Mouse (Mus musculus) liver, adult (tissue): Measurements from ENCODE around the gene Igsf10.

Experiments used
- GATA4 ChIP-seq: IDR thresholded peaks from 2 replicates; pipeline ENCODE4 v1.6.1; 2014; ENCODE audit warnings: mild to moderate bottlenecking, low read length; ENCODE audit not compliant: insufficient replicate concordance

The Igsf10 gene

DNA sequence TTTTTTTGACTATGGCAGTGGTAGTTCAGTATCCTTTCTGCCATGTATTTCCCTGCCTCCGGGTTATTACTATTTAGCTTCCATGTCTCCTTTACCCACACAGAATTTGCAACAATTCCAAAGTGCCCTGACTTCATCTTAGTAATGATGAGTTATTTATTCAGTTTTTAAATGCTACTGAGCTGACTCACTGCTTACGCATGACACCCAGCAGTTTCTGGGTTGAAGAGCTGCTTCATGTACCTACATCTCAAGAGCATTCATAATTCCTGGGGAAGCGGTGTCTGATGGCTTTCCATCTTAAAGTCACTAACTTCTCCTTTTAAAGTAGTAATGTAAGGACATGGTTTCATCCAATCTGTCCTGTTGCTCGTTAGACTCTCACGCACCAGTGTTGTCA, 39.2 kb downstream of the Igsf10 start:
- no peak for TF ChIP-seq GATA4

DNA sequence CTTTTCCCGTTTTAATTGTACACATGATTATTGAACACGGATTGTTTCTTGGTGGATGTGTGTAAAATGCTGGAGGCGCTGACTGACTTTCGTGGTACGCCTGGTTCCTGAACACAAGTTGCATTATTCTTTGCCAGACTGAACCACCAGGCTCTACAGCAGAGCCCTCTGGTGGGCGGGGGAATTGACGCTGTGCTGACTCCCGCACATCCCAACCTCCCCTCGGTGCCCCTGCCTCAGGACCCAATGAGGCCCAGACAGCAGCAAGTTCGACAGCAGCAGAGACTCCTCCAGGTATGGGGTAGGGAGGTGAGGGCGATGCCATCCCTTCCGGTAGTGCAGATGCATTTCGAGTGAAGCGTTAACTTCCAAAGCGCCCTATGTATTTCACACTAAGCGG, 46.5 kb downstream of the Igsf10 start:
- no peak for TF ChIP-seq GATA4

DNA sequence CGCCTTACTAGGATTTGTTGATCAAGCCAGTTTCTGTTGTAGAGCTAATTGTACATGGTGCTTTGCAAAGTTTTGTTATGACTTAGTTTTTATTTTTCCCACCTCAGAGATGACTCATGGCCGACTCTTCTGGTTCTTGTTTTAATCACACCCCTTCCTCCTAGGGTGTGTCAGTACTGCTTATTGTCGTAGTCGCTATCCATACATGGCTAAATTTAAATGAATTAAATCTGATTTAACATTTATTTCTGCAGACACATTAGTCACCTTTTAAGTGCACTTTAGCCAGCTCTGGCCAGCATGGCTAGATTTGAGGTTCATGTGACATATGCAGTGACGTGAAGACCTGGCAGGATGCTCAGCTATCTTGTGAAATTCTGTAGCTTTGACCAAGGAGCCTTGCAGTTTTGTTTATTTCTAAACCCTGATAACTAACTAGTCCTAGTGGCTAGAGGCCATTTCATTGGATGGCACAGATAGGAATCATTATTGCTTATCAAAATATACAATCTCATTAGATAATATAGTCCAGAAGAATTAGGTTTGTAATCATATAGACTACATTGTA, 47.5 kb downstream of the Igsf10 start:
- TF ChIP-seq GATA4 = no peak

DNA sequence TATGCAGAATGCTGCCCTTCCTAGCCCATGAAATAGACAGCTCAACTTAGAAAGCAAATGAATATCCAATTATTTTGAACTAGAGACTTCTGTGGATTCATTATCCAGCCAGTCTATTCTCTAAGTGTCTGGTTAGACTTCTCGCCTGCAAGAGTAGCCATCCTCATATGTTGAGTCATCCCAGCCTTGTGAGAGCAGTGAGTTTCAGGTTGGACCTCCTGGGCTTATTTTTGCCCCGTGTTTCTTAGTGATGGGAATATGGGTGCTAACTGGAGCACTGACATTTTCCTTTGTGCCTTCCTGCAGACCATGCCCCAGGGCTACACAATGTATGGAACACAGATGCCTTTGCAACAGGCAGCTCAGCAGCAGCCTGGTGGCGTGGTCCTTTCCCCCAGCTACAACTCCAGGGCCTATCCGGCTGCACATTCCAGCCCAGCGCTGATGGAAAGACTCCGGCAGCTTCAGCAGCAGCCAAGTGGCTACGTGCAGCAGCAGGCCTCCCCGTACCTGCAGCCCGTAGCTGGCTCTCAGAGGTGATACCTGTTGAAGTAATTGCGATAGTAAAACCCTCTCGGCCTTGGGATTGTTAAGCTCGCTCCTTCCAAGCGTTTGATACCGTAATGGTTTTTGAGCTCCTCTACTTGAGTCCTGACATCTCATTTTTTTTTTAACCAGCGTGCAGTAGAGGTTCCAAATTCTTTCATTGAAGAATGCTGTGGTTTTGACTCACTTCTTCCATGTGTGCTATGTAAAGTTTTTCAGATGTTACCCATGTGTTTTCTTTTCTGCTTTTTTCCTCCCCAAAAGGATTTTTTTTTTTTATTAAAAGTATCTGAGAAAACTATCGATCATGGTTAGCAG, 48.3 kb downstream of the Igsf10 start:
- no peak for TF ChIP-seq GATA4

DNA sequence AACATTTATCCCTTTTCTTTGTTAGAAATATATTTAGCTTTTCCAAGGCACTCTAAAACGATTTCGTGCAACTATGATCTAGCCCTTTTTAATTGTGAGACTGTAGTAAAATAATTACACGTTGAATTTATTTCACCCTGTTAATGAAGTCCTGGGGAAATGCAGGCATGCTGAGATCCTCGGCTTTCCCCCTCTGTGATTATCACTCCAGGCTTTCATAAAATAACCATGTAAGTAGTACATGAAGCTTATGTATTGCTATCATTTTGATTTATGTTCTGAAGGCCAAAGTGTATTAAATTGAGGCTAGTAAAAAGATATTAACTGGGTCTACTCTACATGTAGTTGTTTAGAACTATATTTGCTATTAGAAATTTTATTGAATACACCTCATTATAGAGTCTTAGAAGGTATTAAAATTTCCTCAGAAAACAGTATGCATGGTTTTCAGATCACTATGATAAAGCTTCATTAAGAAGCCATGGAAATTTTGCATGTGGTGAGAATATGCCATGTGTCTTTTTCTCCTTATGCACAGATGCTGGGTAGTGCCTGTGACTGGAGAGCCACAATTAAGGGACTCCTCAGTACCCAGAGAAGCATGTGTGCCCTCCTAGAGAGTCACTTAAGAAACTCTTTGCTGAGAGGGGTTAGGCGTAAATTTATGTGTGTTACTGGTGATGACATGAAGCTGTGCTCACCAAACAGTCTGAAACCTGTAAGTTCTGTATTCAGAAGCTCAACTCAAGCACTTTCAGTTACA, 50.6 kb downstream of the Igsf10 start:
- TF ChIP-seq GATA4 = no peak

DNA sequence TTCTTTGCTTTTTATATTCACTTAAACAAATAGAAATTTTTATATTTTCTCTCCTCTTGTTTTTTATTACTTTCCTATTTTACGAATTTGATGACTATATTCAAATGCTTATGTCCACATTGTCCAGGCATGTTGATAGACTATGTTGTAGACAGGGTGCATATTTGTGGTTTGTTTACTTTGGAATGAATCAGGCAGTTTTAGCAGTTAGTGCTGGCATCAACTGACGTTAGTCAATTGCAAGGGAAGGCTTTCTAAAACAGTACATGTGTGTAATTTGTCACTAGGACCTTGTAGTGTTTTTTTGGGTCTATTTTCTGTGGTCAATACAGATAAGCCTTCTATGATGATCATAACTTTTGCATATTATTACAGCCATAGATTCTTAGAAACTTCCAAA, 53.6 kb downstream of the Igsf10 start:
- no peak for TF ChIP-seq GATA4

DNA sequence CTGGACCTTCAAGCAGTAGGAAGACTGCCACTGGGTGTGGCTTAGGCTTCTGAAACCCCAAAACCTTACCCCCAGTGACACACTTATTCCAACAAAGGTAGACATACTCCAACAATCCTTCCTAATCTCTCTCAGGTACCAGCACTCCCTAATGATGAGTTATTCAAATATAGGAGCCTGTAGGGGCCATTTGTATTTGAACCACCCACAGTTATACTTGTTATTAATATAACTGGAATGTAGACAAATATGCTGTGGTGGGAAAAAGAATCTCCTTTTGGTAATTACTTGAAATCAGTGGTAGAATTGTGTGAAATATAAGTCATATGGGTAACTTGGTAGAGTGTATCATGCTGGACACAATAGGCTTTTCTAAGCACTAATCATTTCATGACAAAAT, 65.6 kb downstream of the Igsf10 start:
- TF ChIP-seq GATA4 = no peak

DNA sequence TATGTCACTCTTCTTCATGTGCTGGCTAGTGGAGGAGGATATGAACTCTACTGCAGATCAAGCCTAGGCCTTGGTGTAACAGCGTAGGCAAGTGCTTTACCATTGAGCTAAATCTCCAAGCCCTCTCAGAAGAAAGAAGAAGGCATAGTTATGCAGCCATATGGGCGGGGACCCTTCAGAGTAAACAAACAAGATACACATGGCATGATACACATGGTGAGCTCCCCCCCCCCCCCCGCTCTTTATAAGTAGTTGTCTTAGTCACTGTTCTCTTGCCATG, 66.0 kb downstream of the Igsf10 start:
- no peak for TF ChIP-seq GATA4

DNA sequence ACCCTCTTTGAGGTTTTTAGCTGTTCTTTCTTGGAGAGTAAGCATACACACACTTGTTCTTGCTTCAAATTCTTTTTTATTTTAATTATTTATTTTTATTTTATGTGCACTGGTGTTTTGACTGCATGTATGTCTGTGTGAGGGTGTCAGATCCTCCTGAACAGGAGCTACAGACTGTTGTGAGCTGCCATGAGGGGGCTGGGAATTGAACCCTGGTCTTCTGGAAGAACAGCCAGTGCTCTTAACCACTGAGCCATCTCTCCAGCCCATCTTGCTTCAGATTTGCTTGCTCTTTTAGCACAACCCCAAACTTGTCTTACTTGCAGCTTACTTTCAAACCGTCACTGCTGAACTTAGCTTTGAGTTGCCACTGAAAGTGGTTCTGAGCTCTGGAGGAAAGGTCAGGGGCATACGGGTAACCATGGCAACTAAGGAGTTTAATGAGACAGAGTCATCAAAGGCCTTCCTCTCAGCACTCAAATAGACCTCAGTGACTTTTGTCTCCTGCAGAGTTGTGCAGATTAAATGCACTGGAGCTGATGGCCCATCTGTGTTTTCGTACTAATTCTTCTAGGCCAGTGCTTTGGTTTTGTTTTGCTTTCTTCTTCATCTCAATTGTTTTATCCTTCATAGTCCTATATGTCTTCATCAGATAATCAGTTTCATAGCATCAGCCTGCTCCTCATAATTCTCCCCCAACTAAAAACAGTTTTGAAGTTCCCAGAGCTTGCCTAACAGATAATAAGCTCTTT, 66.5 kb downstream of the Igsf10 start:
- no peak for TF ChIP-seq GATA4

DNA sequence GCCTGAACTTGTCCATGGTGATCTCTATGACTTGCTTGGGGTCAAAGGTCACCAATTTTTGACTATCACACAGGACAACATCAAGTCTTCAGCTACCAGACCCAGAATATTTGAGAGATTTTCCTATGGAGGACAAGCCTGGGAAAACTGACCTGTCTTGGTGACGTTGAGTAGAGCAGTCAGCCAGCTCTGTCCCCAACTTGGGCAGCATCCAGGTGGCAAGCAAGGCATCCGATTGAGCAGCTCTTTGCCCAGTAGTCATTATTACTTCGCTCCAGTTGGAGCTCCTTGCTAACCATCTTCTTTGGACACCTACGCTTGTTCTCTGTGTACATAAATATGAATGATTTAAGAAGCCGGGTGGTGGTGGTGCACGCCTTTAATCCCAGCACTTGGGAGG, 73.4 kb downstream of the Igsf10 start:
- no peak for TF ChIP-seq GATA4
